Mouse (Mus musculus) layer of hippocampus, adult 11-12 months (tissue): Measurements from ENCODE around the gene Nucb1.
"Not testable (repeated sequence)": the region's sequence is repeated elsewhere in the genome, so short reads cannot be mapped to it uniquely, and the experiment has no call there.

ENCODE experiments used
- DNase-seq: peaks from one replicate; pipeline ENCODE4 v3.0.0; 2022; ENCODE audit warnings: low spot score

Gene Nucb1

GRCm38 (mm10) chr7:45524841-45525621 lies 14.8 kb upstream of the Nucb1 start:
- DNase-seq, result no peak

DNA sequence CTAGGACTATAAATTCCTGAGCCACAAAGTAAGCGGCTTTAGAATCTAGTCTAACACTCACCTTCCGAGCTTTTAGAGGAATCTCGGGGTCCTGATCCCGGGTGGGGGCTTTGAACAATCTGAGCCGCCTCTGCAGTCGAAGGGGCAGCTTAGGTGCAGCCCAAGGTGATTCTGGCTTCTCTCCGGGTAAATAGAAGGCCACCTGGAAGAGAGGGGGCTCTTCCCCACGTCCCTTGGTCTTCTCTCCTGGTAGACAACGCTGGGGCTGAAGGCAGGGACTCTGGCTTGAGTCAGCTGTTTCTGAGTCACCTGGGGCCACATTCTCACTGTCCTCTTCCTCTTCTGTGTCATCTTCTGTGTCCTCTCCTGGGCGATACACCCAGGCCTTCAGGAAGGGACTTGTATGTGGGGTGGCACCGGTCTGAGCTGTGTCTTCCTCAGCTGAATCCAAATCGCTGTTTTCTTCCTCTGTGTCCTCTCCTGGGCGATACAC lies 13.5 kb upstream of the Nucb1 start:
- DNase-seq, result no peak

GRCm38 (mm10) chr7:45522957-45523676 lies 12.9 kb upstream of the Nucb1 start:
- DNase-seq, result no peak

- no peak for DNase-seq
These were observed 12.1 kb upstream of the Nucb1 start for GRCm38 (mm10) chr7:45522194-45522752.

- peak; percentile 91 for DNase-seq
These were observed 11.6 kb upstream of the Nucb1 start for GRCm38 (mm10) chr7:45521728-45522184.

DNA sequence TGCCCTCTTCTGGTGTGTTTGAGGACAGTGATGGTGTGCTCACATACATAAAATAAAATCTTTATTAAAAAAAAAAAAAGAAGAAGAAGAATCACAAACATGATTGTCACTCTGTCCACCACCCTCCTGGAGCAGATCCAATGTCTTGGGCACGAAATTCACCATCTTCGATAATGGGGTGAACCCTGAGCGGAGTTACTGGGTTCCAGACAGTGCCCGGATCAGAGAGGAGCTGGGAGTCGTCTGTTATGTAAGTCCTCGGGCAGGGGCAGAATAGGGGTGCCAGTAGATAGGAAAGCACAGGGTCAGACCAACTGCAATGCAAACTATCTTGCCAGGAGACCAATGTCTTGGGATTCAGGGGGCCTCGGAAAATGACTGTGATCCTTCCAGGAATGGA lies 10.4 kb upstream of the Nucb1 start:
- DNase-seq, result no peak

DNA sequence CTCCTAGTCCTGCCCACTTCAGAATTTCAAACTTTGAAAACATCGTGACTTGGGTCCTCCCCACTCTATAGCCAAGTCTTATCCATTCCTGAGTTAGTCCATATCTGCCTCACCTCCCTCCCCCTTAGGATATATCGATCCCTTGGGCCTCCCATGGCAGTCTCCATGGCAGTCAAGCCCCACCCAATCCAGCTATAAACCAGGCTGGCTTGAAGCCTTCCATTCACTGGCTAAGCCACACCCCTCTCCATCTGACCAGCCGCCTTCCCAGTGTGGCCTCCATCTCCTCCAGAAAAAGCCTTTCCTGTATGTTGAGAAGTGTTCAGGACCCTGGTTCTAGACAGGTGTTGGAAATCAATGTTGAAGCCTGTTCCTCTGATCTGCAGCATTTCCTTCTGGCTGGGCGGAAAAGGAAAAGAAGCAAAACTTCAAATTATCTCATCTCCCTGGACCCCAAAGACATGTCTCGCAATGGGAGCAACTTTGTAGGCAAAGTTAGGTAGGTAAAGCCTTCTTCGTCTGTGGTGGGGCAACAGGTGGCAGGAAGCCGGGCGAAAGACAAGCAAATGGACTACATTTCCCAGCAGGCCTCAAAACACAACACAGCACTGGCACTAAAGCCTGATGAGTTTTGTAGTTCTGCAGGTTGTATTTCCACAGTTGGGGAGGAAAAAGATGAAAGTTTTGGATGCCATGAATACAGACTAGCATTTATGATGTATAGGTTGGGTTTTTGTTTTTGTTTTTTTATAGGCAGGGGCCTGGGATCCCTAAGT lies 9.3 kb upstream of the Nucb1 start:
- no peak for DNase-seq

DNA sequence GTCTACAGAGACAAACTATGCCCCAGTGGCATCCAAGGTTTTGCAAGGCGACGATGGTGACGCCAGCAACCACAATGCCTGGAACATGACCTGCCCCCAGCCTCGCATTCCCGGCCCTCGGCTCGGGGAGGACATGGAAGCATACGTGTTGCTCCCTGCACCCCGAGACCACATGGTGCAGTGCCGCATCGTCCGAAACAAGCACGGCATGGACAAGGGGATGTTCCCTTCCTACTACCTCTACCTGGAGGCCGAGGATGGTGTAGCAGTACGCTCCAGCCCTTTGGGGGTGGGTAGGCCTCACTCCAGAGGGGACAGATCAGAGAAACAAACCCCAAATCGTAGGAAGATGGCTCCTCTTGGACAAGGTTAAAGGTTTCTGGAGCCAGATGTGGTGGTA lies 8.4 kb upstream of the Nucb1 start:
- DNase-seq, result no peak

GRCm38 (mm10) chr7:45516846-45517245 lies 6.6 kb upstream of the Nucb1 start:
- not testable (repeated sequence) for DNase-seq

- DNase-seq, result no peak
These were observed 5.2 kb upstream of the Nucb1 start for GRCm38 (mm10) chr7:45515436-45515835.

DNA sequence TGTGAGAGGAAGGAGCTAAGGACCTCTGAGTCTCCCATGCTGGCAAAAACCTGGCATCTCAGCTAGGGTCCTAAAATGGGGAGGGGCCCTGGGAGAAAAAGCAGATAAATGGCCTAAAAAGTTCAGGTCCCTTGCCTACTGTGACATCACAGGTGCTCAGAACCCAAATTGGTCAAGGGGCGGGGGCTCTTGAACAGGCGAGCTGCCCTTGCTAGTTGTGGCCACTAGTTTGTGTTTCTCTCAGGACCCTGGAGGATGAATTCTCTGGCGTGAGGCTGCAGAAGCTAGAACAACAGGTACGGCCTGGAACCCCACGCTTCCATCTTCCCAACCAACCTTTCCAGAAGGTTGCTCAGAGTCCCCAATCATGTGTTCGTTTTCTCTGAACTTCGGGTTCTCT lies 4.2 kb upstream of the Nucb1 start:
- no peak for DNase-seq

DNA sequence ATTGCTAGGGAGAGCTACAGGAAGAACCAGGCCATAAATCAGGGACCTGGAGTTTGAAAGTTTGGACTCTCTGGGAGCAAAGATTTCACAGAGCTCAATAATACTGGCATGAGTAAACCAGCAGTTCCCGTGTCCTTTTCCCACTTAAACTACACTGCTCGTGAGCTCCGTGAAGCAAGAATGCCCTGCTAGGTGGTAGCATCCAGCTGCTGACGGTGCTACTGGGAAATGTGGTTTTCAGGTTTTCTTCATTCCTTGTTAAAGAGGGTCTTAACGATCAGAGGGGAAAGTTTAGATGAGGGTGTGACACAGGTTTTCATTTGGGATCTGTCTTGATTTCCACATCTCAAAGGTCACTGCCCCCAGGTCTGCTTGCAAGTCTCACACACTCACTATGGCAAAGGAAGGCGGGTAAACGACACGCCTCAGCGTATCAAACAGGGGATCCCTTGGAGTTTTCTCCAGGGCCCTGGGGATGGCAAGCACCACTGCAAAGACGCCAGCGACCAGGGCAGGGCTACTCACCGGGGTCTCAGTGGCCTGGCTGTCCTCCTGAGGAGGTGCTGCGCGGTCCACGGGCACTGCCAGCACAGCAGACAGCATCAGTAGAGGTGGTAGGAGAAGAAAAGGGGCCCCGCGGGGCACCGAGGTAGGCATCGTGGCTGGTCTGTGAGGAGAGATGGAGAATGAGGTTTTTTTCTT lies 874 bp downstream of the Nucb1 start:
- no peak for DNase-seq

GRCm38 (mm10) chr7:45508561-45508960 lies 1.6 kb downstream of the Nucb1 start:
- DNase-seq, result no peak

DNA sequence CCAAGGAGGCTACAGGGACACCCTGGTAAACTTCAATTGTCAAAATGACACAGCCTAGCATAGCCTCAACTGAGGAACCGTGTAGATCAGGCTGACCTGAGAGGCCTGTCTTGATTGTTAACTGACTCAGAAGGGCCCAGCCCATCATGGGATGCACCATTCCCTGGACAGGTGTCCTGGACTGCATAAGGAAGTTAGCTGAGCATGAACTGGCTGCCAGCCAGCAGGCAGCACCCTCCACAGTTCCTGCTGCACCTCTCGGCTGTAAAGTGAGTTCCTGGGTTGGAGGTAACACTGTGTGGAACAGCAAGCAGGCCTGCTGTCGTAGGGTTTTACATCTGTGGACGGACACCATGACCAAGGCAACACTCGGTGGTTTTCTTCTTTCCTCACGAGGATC lies 2.6 kb downstream of the Nucb1 start:
- no peak for DNase-seq

- DNase-seq, result no peak
These were observed 11.8 kb downstream of the Nucb1 start for GRCm38 (mm10) chr7:45498427-45498826.

GRCm38 (mm10) chr7:45494548-45494947 lies 15.7 kb downstream of the Nucb1 start:
- no peak for DNase-seq

GRCm38 (mm10) chr7:45492951-45493350 lies 17.3 kb downstream of the Nucb1 start:
- DNase-seq, result no peak

GRCm38 (mm10) chr7:45492225-45492844 lies 17.9 kb downstream of the Nucb1 start:
- no peak for DNase-seq

DNA sequence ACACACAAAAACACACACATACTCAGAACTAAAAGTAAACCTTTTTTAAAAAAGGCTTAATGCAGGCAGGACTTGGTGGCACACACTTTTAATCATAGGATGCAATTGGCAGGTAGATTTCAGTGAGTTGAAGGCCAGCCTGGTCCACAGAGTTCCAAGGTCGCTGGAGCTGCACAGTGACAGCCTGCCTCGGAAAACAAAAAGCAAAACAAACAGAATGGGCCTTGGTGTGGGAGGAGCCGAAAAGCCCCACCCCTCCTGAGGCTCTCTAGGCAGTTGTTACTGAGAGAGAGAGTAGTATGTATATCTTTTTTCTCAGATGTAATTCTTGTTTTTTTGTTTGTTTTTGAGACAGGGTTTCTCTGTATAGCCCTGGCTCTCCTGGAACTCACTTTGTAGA lies 18.9 kb downstream of the Nucb1 start:
- no peak for DNase-seq

DNA sequence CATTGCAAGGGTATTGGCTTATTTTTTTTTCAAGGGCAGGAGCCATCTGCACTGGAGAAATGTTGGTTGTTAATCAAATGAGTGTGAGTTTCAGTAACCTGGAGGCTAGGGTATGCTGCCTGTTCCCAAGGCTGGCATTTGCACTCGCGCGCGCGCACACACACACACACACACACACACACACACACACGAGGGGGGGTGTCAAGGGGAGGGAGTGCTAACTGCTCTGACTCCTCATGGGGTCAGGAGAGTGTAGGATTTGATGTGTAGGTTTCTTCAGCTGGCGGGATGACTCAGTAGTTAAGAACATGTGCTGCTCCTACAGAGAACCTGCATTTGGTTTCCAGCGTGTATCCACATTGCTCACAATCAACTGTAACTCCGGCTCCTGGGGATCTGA lies 19.4 kb downstream of the Nucb1 start:
- DNase-seq, result no peak

GRCm38 (mm10) chr7:45489578-45489977 lies 20.6 kb downstream of the Nucb1 start:
- DNase-seq, result no peak
